Mouse (Mus musculus): Measurements from ENCODE around the gene Tdo2.

GRCm38 (mm10) chr3:81951785-81952184 is 24.2 kb downstream of the Tdo2 start:
- TF ChIP-seq CTCF (IDR thresholded peaks at IDR 0.05; ENCODE audit: control insufficient read depth, insufficient read depth, insufficient read length), result no peak
- TF ChIP-seq USF1 (IDR thresholded peaks at IDR 0.05; ENCODE audit: low read depth), result no peak
- TF ChIP-seq CEBPB (IDR thresholded peaks at IDR 0.05; ENCODE audit: low read depth), result no peak

All from C2C12 (cell line).